Mouse (Mus musculus) adrenal gland, postnatal 10 days (tissue): Measurements from ENCODE around the gene Gm8764. TPM values are rescaled to one million over a fixed set of nuclear protein-coding genes. Genes with fewer than 3 reads are reported as not detected.
"Not testable (repeated sequence)": the region's sequence is repeated elsewhere in the genome, so short reads cannot be mapped to it uniquely, and the experiment has no call there.

ENCODE experiments used
- DNase-seq: peaks from one replicate; pipeline ENCODE4 v3.0.0; 2021; ENCODE audit warnings: mixed read lengths
- long read RNA-seq, 2 experiments: library from polyadenylated mRNA; stranded (forward); transcript quantifications; one replicate each; pipeline ENCODE4 v2.0.0; 2021
- total RNA-seq, 2 experiments: library from RNA; stranded (reverse); gene quantifications; 2 replicates each; pipeline ENCODE4 v1.2.3; 2021

Gene Gm8764
- not detected for total RNA-seq
- long read RNA-seq, experiment 1, result 0 reads
- long read RNA-seq, experiment 2, result 0 reads

DNA sequence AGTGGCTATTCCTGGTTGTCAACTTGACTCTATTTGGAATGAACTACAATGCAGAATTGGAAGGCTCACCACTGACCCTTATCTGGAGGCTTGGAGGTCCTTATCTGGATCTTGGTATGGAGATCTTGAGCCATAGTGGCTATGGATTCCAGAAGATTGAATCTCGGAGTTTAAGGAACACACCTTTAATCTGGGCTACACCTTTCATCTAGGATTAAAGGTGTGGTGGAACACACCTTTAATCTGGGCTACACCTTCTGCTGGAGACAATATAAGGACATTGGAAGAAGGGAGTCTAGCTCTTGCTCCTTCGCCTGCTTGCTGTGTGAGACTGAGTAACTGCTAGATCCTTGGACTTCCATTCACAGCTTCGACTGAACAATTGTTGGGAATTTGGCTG lies at the start of gene Gm8764:
Gm8764 (plus strand) TSS at position 301 of the 400 bp plus-strand sequence.
- not testable (repeated sequence) for DNase-seq

DNA sequence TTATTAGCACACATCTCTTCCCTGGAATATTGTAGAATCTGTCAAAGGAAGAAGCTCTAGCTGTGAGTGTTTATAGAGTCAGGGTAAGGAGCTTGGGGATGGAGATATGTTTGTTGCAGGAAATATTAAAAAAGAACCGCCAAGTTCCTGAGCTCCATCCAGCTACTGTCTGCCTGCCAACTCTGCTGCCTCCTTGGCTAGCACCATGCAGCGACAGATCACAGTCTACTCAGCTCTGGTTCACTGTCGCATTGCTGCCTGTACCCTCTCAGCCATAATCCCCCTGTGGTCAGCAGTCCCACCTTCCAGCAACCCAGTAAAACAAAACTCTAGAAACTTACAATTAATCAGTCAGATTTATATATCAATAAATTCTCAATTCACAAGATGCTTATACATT lies 49.8 kb upstream of the Gm8764 start:
- no peak for DNase-seq

- DNase-seq, result no peak
Observed at GRCm38 (mm10) chr10:104118312-104118711, 41.5 kb upstream of the Gm8764 start.

GRCm38 (mm10) chr10:104142687-104143086 lies 17.1 kb upstream of the Gm8764 start, which contains the start of gene Gm21293:
Gene Gm21293, plus strand, starts transcription at chr10:104142987.
- not testable (repeated sequence) for DNase-seq

- DNase-seq, result not testable (repeated sequence)
Observed at GRCm38 (mm10) chr10:104151197-104151596, 8.6 kb upstream of the Gm8764 start, which contains the start of gene Gm6763. Gene Gm6763, plus strand, starts transcription at chr10:104151497.

DNA sequence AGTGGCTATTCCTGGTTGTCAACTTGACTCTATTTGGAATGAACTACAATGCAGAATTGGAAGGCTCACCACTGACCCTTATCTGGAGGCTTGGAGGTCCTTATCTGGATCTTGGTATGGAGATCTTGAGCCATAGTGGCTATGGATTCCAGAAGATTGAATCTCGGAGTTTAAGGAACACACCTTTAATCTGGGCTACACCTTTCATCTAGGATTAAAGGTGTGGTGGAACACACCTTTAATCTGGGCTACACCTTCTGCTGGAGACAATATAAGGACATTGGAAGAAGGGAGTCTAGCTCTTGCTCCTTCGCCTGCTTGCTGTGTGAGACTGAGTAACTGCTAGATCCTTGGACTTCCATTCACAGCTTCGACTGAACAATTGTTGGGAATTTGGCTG lies 8.4 kb downstream of the Gm8764 start, which contains the start of gene Gm21304:
Gm21304 (plus strand) TSS at position 301 of the 400 bp plus-strand sequence.
- not testable (repeated sequence) for DNase-seq

- DNase-seq, result not testable (repeated sequence)
Observed at GRCm38 (mm10) chr10:104176724-104177123, 16.9 kb downstream of the Gm8764 start, which contains the start of gene Gm21312. Gene Gm21312, plus strand, starts transcription at chr10:104177024.

GRCm38 (mm10) chr10:104185233-104185632 lies 25.4 kb downstream of the Gm8764 start, which contains the start of gene Gm20765:
Gene Gm20765, plus strand, starts transcription at chr10:104185533.
- DNase-seq, result not testable (repeated sequence)

GRCm38 (mm10) chr10:104193742-104194141 lies 33.9 kb downstream of the Gm8764 start, which contains the start of gene Gm4340:
Gene Gm4340, plus strand, starts transcription at chr10:104194042.
- DNase-seq, result not testable (repeated sequence)

- DNase-seq, result no peak
Observed at GRCm38 (mm10) chr10:104209655-104210054, 49.8 kb downstream of the Gm8764 start.

- DNase-seq, result no peak
Observed at GRCm38 (mm10) chr10:104210268-104210990, 50.6 kb downstream of the Gm8764 start.

Other genes starting within 250 kb of the Gm8764 start
- gene Gm21293, start 17.0 kb upstream of the Gm8764 start, total RNA-seq, result not detected
- not detected for gene Gm6763, start 8.5 kb upstream of the Gm8764 start, total RNA-seq
- not detected for gene Gm21304, start 8.5 kb downstream of the Gm8764 start, total RNA-seq
- gene Gm21312, start 17.0 kb downstream of the Gm8764 start, total RNA-seq, result not detected
- gene Gm20765, start 25.5 kb downstream of the Gm8764 start, total RNA-seq, result not detected
- gene Gm4340, start 34.0 kb downstream of the Gm8764 start, total RNA-seq, result not detected